Mouse (Mus musculus) lung, embryonic 14.5 days (tissue): ENCODE data around the gene Hsf2bp. TPM values are rescaled to one million over a fixed set of nuclear protein-coding genes. Genes with fewer than 3 reads are reported as not detected.
A peak's percentile ranks its signal among the peaks of the same experiment; 100 is the strongest.

ENCODE experiments used
- ATAC-seq: fragments of 200-750 bp; cut with Nextera tagmentation; 2 replicates; pipeline ENCODE4 v1.8.0; 2017; ENCODE audit warnings: mild to moderate bottlenecking, moderate TSS enrichment, moderate library complexity; ENCODE audit not compliant: insufficient read depth
- DNase-seq: peaks from one replicate; pipeline ENCODE4 v3.0.0-alpha.2; 2015
- H3K27ac ChIP-seq: fragments of 300-500 bp; sonication (generic); 2 replicates; pipeline ENCODE4 v1.5.1; 2014; ENCODE audit warnings: low read depth, mild to moderate bottlenecking, moderate library complexity
- H3K27me3 ChIP-seq: fragments of 300-500 bp; sonication (generic); 2 replicates; pipeline ENCODE4 v1.6.1; 2014; ENCODE audit warnings: low read length, control low read depth; ENCODE audit not compliant: insufficient read depth
- H3K36me3 ChIP-seq: fragments of 300-500 bp; sonication (generic); 2 replicates; pipeline ENCODE4 v1.6.1; 2014; ENCODE audit warnings: control low read depth; ENCODE audit not compliant: insufficient read depth
- H3K4me1 ChIP-seq: fragments of 300-500 bp; sonication (generic); 2 replicates; pipeline ENCODE4 v1.6.1; 2014; ENCODE audit warnings: antibody characterized with exemption, control low read depth; ENCODE audit not compliant: insufficient read depth
- H3K4me2 ChIP-seq: fragments of 300-500 bp; sonication (generic); 2 replicates; pipeline ENCODE4 v1.6.1; 2014; ENCODE audit warnings: mild to moderate bottlenecking
- H3K4me3 ChIP-seq: fragments of 300-500 bp; sonication (generic); 2 replicates; pipeline ENCODE4 v1.5.1; 2014; ENCODE audit warnings: low read depth, low read length
- H3K9ac ChIP-seq: fragments of 300-500 bp; sonication (generic); 2 replicates; pipeline ENCODE4 v1.6.1; 2014
- H3K9me3 ChIP-seq: fragments of 300-500 bp; sonication (generic); 2 replicates; pipeline ENCODE4 v1.6.1; 2016; ENCODE audit warnings: low read depth, low read length, control low read depth
- CTCF ChIP-seq: IDR thresholded peaks from 2 replicates; pipeline ENCODE4 v1.5.1; 2016; ENCODE audit warnings: antibody characterized with exemption, low read depth
- WGBS: fragments of 180-500 bp; shearing (Covaris S2); extraction: QIAGEN DNeasy Blood & Tissue Kit; methylation state at CpG from one replicate; pipeline ENCODE4 v1.1.7; 2014; 5-methylcytosine and 5-hydroxymethylcytosine counted together
- polyA plus RNA-seq: library from polyadenylated mRNA; unstranded; fragments of >200 nt; fragmentation: Nextera tagmentation; extraction: Ambion mirVana; gene quantifications from 2 replicates; pipeline ENCODE4 v1.2.1, GENCODE M21; 2014

Gene Hsf2bp
- polyA plus RNA-seq, 1 experiment from 2014 or later: 0.55 TPM

GRCm38 (mm10) chr17:32034322-32034721 lies 1.8 kb downstream of the Hsf2bp start:
- no peaks in the 10 kb centered on the region for H3K9me3 ChIP-seq
- 84% methylated on average over 23 of the region's 23 CpGs for WGBS

GRCm38 (mm10) chr17:32031684-32032083 lies 4.5 kb downstream of the Hsf2bp start:
- no peak for DNase-seq
- no peaks in the 10 kb centered on the region; the same call in 1 of the 2 replicates for H3K4me1 ChIP-seq
- 46% methylated on average over 7 of the region's 7 CpGs for WGBS

More at GRCm38 (mm10) chr17:32034322-32034721, 1.8 kb downstream of the Hsf2bp start:
- H3K9ac ChIP-seq: no peak overlapping the region
- no peak for DNase-seq
- no peak overlapping the region for H3K27ac ChIP-seq
- H3K27me3 ChIP-seq: no peaks in the 10 kb centered on the region
- TF ChIP-seq CTCF: no peak
- no peak for ATAC-seq
- no peaks in the 10 kb centered on the region; the same call in 1 of the 2 replicates for H3K4me1 ChIP-seq
- no peaks in the 10 kb centered on the region for H3K36me3 ChIP-seq
- H3K4me2 ChIP-seq: no peak overlapping the region
- H3K4me3 ChIP-seq: no peak overlapping the region

GRCm38 (mm10) chr17:32028301-32028700 lies 7.8 kb downstream of the Hsf2bp start:
- Histone ChIP-seq H3K4me1 (peaks cover 5% of the 10 kb centered on the region; the same call in 1 of the 2 replicates), H3K27ac (no peak overlapping the region), H3K36me3 (no peaks in the 10 kb centered on the region), H3K4me3 (no peak overlapping the region), H3K4me2 (no peak overlapping the region), H3K9me3 (no peaks in the 10 kb centered on the region), H3K27me3 (no peaks in the 10 kb centered on the region), H3K9ac (no peak overlapping the region)
- 69% methylated on average over 3 of the region's 3 CpGs for WGBS
- no peak for TF ChIP-seq CTCF
- ATAC-seq: no peak
- no peak for DNase-seq

More at GRCm38 (mm10) chr17:32031684-32032083, 4.5 kb downstream of the Hsf2bp start:
- no peaks in the 10 kb centered on the region for H3K27me3 ChIP-seq
- H3K36me3 ChIP-seq: no peaks in the 10 kb centered on the region
- H3K4me3 ChIP-seq: no peak overlapping the region
- no peak overlapping the region for H3K4me2 ChIP-seq
- H3K9ac ChIP-seq: no peak overlapping the region
- no peak for ATAC-seq
- H3K9me3 ChIP-seq: no peaks in the 10 kb centered on the region
- H3K27ac ChIP-seq: no peak overlapping the region
- TF ChIP-seq CTCF: no peak

- ATAC-seq (peak; percentile 19; the same call in 1 of the 2 replicates), DNase-seq (peak; percentile 87)
- H3K27me3 ChIP-seq: no peaks in the 10 kb centered on the region
- H3K9me3 ChIP-seq: no peaks in the 10 kb centered on the region
- no peak overlapping the region for H3K27ac ChIP-seq
- TF ChIP-seq CTCF: peak; percentile 69
- H3K9ac ChIP-seq: no peak overlapping the region
- WGBS: 26% methylated on average over 3 of the region's 3 CpGs
- peaks cover 5% of the 10 kb centered on the region; the same call in 1 of the 2 replicates for H3K4me1 ChIP-seq
- no peak overlapping the region for H3K4me2 ChIP-seq
- H3K4me3 ChIP-seq: no peak overlapping the region
- no peaks in the 10 kb centered on the region for H3K36me3 ChIP-seq
Observed at GRCm38 (mm10) chr17:32027666-32028065, 8.5 kb downstream of the Hsf2bp start.

- H3K27ac ChIP-seq: no peak overlapping the region
- no peaks in the 10 kb centered on the region for H3K27me3 ChIP-seq
- H3K36me3 ChIP-seq: no peaks in the 10 kb centered on the region
- 3% methylated on average over 2 of the region's 2 CpGs for WGBS
- H3K9ac ChIP-seq: no peak overlapping the region
- TF ChIP-seq CTCF: peak; percentile 98
- DNase-seq: peak; percentile 91
- no peak overlapping the region for H3K4me3 ChIP-seq
- H3K9me3 ChIP-seq: no peaks in the 10 kb centered on the region
- H3K4me1 ChIP-seq: peaks cover 5% of the 10 kb centered on the region; the same call in 1 of the 2 replicates
- ATAC-seq: peak; percentile 72
- H3K4me2 ChIP-seq: no peak overlapping the region
Observed at GRCm38 (mm10) chr17:32025386-32025785, 10.8 kb downstream of the Hsf2bp start.

GRCm38 (mm10) chr17:32024671-32025073 lies 11.5 kb downstream of the Hsf2bp start:
- Histone ChIP-seq H3K9me3 (no peaks in the 10 kb centered on the region), H3K9ac (no peak overlapping the region), H3K4me3 (no peak overlapping the region), H3K27me3 (no peaks in the 10 kb centered on the region), H3K4me2 (no peak overlapping the region), H3K4me1 (peaks cover 5% of the 10 kb centered on the region; the same call in 1 of the 2 replicates), H3K36me3 (no peaks in the 10 kb centered on the region), H3K27ac (peak overlapping the region; percentile 22; the same call in 1 of the 2 replicates)
- TF ChIP-seq CTCF: no peak
- DNase-seq (peak; percentile 13), ATAC-seq (no peak)
- WGBS: 36% methylated on average over 5 of the region's 5 CpGs

- H3K4me2 ChIP-seq: no peak overlapping the region
- no peaks in the 10 kb centered on the region for H3K27me3 ChIP-seq
- no peak for TF ChIP-seq CTCF
- WGBS: 72% methylated on average over 8 of the region's 8 CpGs
- ATAC-seq (no peak), DNase-seq (no peak)
- no peaks in the 10 kb centered on the region for H3K36me3 ChIP-seq
- H3K9ac ChIP-seq: no peak overlapping the region
- no peak overlapping the region for H3K27ac ChIP-seq
- H3K4me3 ChIP-seq: no peak overlapping the region
- no peaks in the 10 kb centered on the region for H3K9me3 ChIP-seq
- peaks cover 5% of the 10 kb centered on the region; the same call in 1 of the 2 replicates for H3K4me1 ChIP-seq
Observed at GRCm38 (mm10) chr17:32023088-32023487, 13.1 kb downstream of the Hsf2bp start.
